Mouse (Mus musculus): ENCODE measurements around the gene Sorl1.

DNA sequence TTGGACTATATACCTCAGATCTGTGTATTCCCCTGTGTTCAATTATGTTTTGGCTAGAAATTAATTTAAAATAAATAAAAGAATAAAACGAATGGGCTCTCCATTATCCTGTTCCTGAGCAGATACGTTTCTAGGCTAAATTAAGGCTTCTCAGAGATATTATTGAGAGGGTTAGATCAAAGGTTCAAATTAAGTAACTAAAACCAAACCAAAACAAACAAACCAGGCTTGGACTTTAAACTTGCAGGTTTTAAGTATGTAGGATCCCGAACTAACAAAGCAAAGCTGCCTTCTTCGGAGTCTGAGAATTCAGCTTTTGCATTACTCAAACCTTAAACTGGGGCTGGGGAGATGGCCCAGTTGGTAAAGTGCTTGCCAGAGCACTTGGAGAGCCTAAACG is 13.5 kb upstream of the Sorl1 start:
- TF ChIP-seq GATA1 (IDR thresholded peaks at IDR 0.05; ENCODE audit: low read length) (no peak), TAL1 (IDR thresholded peaks at IDR 0.05; ENCODE audit: low read length) (no peak)
